Mouse (Mus musculus) ZHBTc4 (cell line): ENCODE results near the gene Pip5k1b.
"Not testable (repeated sequence)": the region's sequence is repeated elsewhere in the genome, so short reads cannot be mapped to it uniquely, and the experiment has no call there.

Experiments used
- DNase-seq: peaks from one replicate; pipeline ENCODE4 v3.0.0-alpha.2; 2011; ENCODE audit warnings: low read depth, low spot score

Pip5k1b gene

DNA sequence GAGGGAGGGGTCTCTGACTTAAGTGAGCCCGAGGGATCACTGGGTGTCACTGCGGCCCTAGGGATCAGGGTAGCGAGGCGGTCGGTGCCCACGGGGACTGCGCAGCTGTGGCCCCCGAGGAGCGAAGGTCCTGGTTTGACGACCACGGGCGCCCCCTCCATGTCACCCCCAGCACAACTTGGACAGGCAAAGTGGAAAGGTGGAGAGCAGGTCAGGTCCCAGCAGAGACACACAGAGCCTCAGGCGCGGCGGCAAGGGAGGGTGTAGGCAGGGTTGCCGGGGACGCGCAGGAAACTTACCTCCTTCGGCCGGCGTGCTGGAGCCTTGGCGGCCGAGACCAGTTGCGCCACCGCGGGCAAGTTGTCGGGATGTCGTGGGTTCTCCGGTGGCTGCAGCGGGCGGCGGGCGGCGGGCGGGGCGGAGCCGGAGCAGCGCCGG, at the start of gene Pip5k1b:
Pip5k1b (minus strand) TSS at position 407 of the 438 bp plus-strand sequence.
- peak; percentile 84 for DNase-seq

DNA sequence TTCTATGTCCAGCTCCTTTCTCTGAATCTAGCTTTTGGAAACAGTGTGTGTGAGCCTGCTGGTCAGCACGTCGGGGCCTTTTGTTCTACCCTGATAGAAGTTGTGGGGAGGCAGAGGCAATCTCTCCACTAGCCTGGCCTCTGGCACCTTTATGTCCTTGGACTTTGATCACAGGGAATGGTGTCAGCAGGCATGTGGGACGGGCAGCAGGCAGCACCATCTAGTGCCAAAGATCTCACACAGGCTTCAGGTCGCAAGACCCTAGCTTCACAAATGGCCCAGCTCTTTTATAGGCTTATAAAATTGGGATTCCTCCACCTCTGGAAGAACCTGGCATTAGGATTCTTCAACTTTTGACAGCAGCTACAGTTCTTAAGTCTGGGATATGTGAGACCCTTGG, 48.4 kb upstream of the Pip5k1b start:
- no peak for DNase-seq

DNA sequence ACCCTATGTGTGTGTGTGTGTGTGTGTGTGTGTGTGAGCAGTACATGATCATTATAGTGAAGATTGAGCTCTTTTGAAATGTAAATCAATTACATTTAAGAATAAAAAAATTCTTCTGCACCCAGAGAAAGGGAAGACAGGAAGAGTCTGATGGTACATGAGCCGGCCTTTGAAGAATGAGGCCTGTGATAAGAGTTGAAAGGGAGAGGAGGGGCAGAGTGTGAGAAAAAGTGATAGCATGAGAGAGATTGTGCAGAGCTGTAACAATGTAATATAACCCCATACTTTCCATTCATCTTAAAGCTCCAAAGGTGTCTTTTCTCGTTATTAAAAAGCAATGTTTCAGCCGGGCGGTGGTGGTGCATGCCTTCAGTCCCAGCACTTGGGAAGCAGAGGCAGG, 47.8 kb upstream of the Pip5k1b start:
- DNase-seq: no peak

DNA sequence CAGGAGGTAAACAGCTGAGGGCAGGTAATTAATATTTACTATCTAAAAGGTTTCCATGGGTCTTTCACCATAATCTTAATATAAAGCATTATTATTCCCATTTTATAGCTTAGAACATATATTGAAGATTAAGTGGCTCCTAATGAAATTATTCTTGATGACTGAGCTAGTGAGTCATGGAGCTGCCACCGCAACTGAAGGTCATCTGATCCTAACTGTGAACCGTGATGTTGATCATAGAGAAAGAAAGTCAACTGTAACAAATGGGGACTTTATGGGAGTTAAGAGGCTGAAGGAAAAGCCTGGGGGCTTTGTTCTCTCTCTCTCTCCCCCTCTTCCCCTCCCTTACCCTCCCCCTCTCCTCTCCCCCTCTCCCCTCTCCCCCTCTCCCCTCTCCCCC, 31.1 kb upstream of the Pip5k1b start:
- DNase-seq: no peak

DNA sequence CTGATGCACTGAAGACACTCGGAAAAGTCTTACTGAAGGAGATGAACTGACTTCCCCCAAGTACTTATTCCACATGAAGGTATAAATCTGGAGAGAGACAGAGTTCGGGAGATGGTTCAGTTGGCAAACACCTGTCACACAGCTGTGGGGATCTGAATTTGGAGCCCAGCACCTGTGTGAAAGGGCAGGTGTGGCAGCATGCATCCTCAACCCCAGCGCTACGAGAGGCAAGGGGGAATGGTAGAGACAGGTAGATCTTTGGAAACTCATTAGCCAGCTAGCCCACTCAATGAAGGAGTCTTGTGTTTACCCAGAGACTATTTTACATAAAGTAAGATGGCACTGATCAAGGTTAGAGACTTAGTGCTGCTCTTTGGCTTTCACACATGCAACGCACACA, 29.5 kb upstream of the Pip5k1b start:
- no peak for DNase-seq

DNA sequence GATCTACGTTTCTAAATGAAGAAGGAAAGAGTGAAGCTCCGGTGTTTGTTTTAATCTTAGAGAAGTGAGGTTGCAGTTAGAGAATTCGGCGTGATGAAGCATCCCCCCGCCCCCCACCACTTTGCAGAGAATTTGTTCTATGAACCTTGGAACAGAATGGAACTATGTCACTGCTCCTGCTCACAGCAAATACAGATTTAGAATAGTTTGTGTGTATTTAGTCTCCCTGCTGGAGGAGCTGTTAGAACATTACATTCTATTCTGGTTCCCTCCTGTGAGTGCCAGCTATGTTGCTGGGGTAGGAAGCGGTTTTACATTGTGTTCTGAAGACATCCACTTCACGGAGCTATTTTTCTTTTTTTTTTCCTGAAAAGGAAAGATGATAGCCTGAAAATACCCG, 28.3 kb upstream of the Pip5k1b start:
- no peak for DNase-seq

DNA sequence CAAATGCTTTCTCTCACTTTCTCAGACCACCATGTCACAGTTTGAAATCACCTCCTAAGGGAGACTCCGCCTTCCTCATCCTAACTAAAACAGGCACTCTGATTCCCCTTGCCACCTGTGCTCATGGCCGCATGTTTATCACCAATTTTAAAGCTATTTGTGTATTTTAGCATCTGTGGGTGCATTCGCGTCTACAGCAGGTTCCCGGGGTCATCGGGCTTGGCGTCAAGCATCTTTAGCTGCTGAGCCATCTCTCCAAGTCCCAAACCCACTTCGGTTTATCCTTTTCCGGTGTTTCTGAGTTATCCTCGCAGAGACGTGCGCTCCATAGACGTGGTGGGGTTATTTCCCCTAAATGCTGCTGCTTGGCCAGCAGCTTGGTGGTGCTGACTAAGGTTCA, 20.5 kb upstream of the Pip5k1b start:
- DNase-seq: no peak

DNA sequence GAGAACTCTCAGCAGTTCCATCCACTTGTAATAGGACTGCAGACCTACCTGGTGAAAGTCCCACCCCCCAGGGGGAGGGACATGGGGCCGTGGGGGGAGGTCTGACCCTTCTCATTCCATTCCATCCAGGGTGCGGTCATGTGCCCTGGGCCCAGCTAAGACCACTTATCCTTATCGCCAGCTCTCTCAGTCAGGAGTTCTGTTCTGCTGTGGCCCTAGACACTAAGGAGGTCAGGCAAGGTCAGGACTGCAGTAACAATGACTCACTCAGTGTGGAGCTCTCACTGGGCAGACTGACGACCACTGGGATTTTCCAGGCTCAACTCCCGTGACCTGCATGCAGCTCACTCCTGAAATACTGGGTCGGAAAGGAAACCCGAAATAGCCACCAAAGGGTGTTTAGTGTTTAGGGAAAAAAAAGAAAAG, 16.1 kb upstream of the Pip5k1b start:
- peak; percentile 75 for DNase-seq

DNA sequence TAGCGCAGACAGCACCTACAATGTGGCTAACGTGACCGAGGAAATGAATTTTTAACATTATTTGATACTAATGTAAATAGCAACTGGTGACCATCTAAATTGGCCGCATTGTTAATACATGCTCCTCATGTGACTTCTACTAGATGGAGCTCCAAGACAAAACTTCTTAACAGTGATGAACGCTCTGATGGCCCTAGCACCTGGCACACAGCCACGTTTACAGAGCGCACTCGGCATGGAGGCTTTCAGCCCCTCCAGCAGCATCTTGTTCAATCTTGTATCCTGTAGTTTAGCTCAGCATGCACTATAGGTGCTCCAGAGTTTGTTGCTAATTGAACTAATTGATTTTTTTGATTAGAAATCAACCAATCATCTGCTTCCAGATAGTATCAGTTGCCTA, 15.3 kb upstream of the Pip5k1b start:
- no peak for DNase-seq

DNA sequence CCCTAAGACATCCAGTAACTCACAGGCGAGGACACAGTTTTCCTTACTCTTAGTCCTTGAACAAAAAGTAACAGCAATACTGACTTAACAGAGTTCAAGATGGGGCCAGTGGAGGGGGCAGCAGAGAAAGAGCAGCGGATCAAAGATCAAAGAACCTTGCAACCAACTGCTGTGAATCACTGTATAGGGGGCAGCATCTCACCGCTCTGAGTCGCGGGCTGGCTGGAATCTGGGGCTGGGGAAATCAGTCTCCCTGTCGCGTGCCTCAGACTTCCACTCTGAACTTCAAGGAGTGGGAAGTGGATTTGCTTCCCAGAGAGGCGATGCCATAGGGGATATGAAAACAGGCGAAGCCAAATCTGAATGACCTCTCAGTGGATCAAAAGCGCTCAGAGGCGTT, 1.8 kb upstream of the Pip5k1b start:
- DNase-seq: peak; percentile 48

DNA sequence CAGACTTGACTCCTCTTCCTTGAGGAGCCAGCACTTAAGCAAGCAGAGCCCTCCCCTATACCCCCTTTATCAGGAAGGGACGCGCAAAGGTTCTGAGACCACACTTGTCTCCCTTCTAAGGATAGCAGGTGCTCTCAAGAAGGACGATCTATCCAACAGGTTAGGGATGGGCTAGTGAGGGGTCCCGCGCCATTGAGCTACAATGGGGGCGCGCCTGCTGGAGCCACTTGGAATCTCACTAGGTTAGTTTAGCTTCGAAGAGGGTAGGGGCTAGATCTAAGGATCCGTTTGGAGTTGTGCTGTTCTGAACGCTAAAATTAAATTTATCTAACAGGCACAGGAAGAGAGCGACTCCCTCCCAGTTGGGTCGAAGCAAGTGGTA, 904 bp upstream of the Pip5k1b start:
- peak; percentile 37 for DNase-seq

DNA sequence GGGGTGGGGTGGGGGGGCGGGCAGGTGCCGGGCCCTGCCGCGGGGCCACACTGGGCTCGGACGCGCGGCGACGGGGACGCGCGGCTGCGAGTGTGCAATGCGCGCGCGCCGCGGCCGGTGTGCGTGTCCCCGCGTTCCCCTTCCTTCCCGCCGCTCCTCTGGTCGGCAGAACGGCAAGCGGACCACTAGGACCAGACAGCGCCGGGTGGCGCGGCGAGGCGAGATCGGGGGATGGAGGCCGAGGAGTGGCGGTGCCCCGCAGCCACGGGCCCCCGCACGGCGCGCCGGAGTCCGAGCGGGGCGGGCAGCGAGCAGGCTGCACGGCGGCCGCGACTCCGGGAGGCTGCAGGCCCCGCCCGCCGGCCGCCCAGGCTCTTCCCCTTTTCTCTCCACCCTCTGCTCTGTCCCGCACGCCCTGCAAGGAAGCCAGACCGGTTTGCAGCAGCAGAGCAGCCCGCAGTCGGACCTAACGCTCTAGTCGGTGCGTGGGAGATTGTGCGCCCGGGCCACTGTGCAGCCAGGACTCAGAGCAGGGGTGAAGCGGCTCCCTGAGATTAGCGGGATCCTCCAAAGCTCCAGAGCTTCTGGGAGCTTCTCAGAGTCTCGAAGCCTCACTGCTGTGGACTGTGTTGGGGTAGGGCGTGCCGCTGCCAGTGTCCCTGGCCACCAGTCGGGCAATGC, 372 bp upstream of the Pip5k1b start:
- peak; percentile 87 for DNase-seq

DNA sequence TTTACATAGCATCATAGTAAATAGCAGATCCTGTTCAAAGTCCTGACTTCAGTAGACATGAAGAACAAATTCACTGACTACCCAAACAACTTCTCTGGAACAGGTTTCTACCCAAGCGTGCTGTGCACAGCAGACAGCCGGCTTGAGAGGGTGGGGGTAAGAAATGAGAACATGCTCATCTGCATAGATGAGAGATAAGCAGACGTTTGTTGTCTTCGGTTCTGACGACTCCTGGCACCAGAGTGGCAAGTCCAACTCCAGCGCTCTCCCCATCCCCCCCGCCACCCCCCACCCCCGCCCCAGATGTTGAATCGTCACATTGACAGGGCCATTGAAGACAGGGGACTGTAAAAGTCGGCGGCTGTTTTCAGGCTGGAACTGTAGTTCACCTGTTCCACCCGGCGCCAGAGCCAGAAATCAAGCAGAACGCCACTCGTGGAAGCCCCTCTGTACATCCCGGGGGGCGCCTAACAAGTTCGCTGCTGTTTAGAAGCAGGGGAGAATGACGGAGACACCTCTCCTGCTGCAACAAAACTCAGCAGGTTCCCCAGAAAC, 684 bp downstream of the Pip5k1b start:
- no peak for DNase-seq

DNA sequence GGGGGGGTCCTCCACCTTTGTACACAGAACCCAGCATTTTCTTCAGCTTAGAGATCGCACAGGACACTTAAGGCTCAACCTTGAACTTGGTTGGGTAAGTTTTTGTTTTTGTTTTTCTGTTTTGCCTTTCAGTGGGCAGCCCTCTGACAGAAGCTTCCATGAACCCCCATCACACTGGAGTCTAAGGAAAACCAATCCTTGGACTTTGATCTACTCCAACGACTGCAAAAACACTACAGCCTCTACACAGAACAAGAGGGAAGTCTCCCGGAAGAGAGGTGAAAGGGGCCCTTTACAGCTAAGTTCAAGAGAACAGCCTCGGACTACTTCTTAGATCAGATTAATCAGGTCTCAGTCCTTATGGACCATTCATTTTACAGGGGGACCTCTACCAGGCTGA, 1.2 kb downstream of the Pip5k1b start:
- DNase-seq: no peak

DNA sequence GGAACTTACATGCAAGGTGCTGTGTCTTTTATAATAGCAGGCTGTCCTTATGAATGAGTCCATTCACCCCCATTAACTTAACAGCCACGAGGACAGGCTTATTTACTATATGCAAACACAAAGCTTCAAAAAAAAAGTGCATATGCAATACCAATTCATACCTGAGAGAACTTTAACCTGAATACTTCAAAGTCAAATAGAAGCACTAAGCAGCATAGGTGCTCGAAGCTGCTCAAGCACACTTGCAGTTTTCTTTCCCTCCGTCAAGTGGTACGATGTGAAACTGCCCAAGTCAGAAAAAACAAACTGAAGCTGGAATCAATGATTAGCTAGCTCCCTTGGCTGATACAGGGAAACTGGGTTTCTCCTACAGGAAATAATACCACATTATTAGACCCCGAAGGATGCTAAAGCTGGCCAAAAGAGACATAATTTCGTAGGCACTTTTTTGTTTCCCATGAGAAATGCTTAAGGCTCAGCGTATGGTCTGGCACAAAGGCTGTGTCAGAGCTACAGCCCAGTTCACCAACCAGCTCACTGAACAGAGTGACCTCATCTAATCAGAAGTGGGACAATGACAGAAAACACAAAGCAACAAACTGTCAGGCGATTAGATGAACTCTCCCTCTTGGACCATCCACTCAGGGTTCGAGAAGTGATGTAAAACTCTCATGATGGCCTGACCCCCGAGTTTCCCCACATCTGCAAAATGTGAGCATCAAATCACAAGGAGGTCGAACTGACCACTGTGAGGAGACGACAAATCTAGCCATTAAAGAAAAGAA, 2.2 kb downstream of the Pip5k1b start:
- no peak for DNase-seq

DNA sequence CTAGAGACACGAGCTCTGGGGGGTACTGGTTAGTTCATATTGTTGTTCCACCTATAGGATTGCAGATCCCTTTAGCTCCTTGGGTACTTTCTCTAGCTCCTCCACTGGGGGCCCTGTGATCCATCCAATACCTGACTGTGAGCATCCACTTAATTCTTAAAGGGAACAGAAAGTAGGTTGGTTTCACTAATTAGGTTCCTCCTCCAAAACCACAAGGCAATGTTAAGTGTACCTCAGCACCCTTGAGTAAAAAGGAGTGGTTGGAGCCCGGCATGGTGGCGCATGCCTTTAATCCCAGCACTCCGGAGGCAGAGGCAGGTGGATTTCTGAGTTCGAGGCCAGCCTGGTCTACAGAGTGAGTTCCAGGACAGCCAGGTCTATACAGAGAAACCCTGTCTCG, 3.0 kb downstream of the Pip5k1b start:
- not testable (repeated sequence) for DNase-seq

DNA sequence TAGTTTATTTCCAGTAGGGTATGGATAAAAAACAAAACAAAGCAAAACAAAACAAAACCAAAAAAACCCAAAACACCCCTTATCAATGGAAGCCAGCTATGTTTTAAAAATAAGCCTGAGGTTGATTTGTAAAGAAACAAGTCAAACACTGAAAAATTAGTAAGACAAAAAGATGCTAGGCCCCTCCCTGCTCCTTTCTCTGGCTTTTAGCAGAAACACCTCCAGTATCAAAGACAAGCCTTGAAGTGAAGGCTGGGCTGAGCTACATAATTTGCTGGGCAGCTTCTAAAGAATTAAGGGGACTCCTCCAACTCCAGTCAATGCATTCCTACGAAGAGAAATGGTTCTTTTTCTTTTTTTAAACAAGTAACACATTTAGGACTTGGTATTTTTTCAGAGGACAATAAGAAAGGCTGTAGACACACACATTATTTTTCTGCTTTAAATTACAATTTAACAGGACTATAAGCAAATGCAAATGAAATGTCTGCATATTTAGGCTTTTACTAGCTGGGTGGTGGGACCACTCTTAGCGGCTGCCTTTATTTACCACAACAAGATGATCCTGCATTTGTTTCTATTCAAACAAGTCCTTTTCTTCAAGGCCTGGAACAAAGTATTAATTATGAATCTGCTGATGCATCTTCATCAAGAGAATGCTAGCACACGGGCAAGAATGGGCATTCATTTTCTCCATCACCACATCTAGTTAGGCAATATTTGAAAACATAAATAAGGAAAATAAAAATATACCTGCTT, 4.3 kb downstream of the Pip5k1b start:
- DNase-seq: peak; percentile 62

DNA sequence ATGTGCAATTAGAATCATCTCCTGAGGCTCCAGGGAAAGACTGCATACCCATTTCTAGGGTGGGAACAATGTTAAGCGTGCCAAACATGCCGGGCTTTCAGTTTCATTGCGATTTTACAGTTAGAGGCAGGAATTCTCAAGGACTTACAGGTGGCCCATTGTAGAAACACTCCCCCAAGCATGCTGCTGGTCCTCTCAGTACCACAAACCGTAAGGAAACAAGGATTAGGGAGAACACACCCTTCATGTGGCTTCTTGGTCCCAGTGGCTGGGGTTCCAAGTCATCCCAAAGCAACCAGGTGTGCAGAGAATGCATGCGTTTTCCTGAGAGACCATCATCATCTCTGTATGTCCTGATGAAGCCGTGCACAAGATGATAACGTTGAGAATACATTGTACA, 4.9 kb downstream of the Pip5k1b start:
- DNase-seq: peak; percentile 48

DNA sequence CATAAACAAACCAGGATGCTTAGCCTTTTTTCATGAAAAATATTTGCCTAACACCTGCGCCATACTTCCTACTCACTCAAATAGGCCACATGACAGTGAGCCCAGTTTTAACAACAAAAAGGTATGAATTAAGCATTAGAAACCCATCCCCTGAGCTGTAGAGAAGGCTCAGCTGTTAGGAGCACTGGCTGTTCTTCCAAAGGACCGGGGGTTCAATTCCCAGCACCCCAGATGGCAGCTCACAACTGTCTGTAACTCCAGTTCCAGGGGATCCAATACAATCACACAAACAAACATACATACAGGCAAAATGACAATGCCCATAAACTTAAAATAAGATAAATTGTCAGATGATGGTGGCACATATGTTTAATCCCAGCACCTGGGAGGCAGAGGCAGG, 5.7 kb downstream of the Pip5k1b start:
- DNase-seq: no peak

DNA sequence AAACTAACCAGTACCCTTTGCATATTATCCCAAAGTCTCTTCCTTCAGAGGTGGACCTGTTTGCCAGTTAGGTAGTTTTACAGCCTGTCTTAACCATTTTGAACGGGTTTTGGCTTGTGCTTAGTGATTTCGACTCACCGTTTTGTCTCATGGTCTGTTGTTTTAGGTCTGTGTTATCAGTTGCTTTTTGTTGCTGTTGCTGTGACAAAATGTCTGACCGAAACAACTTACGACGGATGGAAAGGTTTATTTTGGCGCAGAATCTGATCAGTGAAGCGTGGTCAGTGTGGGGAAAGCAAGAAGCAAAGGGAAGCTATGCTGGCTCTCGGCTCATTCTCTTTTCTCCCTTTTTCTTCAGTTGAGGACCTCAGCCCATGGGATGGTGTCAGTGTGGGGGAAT, 7.3 kb downstream of the Pip5k1b start:
- DNase-seq: no peak

DNA sequence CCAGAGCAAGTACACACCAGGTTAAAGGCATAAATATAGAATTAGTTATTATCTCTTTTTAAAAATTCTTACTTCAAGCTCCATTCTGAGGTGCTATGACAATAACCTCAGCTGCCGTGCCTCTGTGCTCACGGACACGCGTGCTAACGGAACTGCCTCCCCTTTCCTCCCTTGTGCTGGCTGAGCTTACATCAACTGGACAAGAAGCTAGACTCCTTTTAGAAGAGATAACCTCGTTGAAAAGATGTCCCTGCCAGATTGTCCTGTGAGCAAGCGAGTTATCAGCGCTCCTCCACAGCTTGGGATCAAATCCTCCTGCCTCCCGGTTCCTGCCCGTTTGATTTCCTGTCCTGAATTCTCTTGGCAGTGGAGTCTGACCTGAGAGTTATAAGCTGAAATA, 9.5 kb downstream of the Pip5k1b start:
- DNase-seq: no peak
